Mouse (Mus musculus) intestine, postnatal 0 days (tissue): ENCODE measurements around the gene Nphp4. TPM values are rescaled to one million over a fixed set of nuclear protein-coding genes. Genes with fewer than 3 reads are reported as not detected.

Source experiments
- ATAC-seq: fragments of 200-750 bp; cut with Nextera tagmentation; 2 replicates; pipeline ENCODE4 v1.8.0; 2017; ENCODE audit warnings: mild to moderate bottlenecking, moderate TSS enrichment, moderate library complexity
- H3K27ac ChIP-seq: fragments of 300-500 bp; sonication (generic); 2 replicates; pipeline ENCODE4 v1.5.1; 2014; ENCODE audit warnings: mild to moderate bottlenecking, low read depth, low read length, moderate library complexity
- H3K27me3 ChIP-seq: fragments of 300-500 bp; sonication (generic); replicated peaks from 2 replicates; pipeline ENCODE4 v1.6.1; 2014; ENCODE audit warnings: low read length, mixed read lengths; ENCODE audit not compliant: control insufficient read depth, insufficient read depth
- H3K36me3 ChIP-seq: fragments of 300-500 bp; sonication (generic); 2 replicates; pipeline ENCODE4 v1.6.1; 2014; ENCODE audit warnings: mild to moderate bottlenecking, moderate library complexity; ENCODE audit not compliant: control insufficient read depth, insufficient read depth
- H3K4me1 ChIP-seq: fragments of 300-500 bp; sonication (generic); replicated peaks from 2 replicates; pipeline ENCODE4 v1.6.1; 2014; ENCODE audit warnings: antibody characterized with exemption, low read length, mixed read lengths; ENCODE audit not compliant: control insufficient read depth, insufficient read depth
- H3K4me2 ChIP-seq: fragments of 300-500 bp; sonication (generic); replicated peaks from 2 replicates; pipeline ENCODE4 v1.6.1; 2014; ENCODE audit warnings: low read depth, mild to moderate bottlenecking, moderate library complexity
- H3K4me3 ChIP-seq: fragments of 300-500 bp; sonication (generic); 2 replicates; pipeline ENCODE4 v1.5.1; 2014; ENCODE audit warnings: low read depth, low read length
- H3K9ac ChIP-seq: fragments of 300-500 bp; sonication (generic); 2 replicates; pipeline ENCODE4 v1.6.1; 2014; ENCODE audit warnings: mild to moderate bottlenecking, low read depth, low read length
- H3K9me3 ChIP-seq: fragments of 300-500 bp; sonication (generic); 2 replicates; pipeline ENCODE4 v1.6.1; 2016; ENCODE audit warnings: mixed run types; ENCODE audit not compliant: control insufficient read depth
- CTCF ChIP-seq: sonication (generic); IDR thresholded peaks from 2 replicates; pipeline ENCODE4 v1.5.1; 2016; ENCODE audit warnings: low read depth, mild to moderate bottlenecking, control low read depth, antibody characterized with exemption, moderate library complexity
- WGBS: fragments of 180-500 bp; shearing (Covaris S2); extraction: QIAGEN DNeasy Blood & Tissue Kit; methylation state at CpG from one replicate; pipeline ENCODE4 v1.1.7; 2014; 5-methylcytosine and 5-hydroxymethylcytosine counted together
- polyA plus RNA-seq: library from polyadenylated mRNA; unstranded; fragments of >200 nt; fragmentation: Nextera tagmentation; extraction: Ambion mirVana; gene quantifications from 2 replicates; pipeline ENCODE4 v1.2.1, GENCODE M21; 2015

Gene Nphp4
- polyA plus RNA-seq, 1 experiment from 2014 or later, result 0.47 TPM

DNA sequence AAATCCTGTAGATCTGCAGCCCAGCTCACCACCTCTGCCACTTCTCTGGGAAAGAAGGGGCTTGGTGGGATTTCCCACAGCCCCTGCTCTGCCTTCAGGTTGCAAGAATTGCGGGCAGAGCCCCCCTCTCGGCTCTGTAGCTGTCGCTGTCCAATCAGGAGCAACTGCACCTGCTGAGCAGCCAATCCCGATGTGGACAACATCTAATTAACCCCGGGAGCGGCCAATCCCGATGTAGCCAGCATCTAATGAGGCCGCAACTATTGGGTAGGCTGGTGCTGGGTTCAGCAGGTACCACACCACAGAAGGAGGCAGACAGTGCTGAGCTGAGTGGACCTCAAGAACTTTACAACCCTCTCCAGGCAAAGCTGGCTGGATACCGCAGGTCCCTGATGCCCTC, 35.0 kb upstream of the Nphp4 start:
- Histone ChIP-seq H3K27ac (no peak overlapping the region), H3K9ac (no peak overlapping the region), H3K4me3 (no peak overlapping the region), H3K27me3 (no peaks in the 10 kb centered on the region), H3K9me3 (no peaks in the 10 kb centered on the region), H3K36me3 (no peaks in the 10 kb centered on the region), H3K4me2 (no peak overlapping the region), H3K4me1 (no peaks in the 10 kb centered on the region)
- no peak for TF ChIP-seq CTCF
- WGBS, result 41% methylated on average over 9 of the region's 9 CpGs
- no peak for ATAC-seq

DNA sequence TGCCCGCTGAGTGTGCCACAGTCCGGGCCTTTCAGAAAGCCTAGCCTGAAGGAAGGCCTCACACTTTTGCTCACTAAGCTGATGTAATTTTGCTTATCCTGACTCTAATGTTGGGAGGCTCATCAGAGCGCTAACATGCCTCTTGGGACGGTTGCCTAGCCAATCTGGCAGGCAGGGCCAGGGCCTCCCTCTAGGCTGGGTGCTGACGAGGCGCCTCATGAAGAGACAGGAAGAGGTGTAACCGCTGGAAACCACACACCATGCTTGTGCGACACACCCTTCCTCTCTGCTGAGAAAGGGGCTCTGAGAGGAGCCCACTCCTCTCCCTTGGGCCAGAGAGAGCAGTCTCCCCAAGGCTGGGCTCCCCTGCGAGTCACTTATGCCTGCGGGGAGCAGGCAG, 30.3 kb upstream of the Nphp4 start:
- Histone ChIP-seq H3K27ac (no peak overlapping the region), H3K4me3 (no peak overlapping the region), H3K4me1 (no peaks in the 10 kb centered on the region), H3K4me2 (no peak overlapping the region), H3K9me3 (no peaks in the 10 kb centered on the region), H3K36me3 (no peaks in the 10 kb centered on the region), H3K27me3 (no peaks in the 10 kb centered on the region), H3K9ac (no peak overlapping the region)
- WGBS, result 63% methylated on average over 10 of the region's 10 CpGs
- no peak for ATAC-seq
- TF ChIP-seq CTCF, result no peak

DNA sequence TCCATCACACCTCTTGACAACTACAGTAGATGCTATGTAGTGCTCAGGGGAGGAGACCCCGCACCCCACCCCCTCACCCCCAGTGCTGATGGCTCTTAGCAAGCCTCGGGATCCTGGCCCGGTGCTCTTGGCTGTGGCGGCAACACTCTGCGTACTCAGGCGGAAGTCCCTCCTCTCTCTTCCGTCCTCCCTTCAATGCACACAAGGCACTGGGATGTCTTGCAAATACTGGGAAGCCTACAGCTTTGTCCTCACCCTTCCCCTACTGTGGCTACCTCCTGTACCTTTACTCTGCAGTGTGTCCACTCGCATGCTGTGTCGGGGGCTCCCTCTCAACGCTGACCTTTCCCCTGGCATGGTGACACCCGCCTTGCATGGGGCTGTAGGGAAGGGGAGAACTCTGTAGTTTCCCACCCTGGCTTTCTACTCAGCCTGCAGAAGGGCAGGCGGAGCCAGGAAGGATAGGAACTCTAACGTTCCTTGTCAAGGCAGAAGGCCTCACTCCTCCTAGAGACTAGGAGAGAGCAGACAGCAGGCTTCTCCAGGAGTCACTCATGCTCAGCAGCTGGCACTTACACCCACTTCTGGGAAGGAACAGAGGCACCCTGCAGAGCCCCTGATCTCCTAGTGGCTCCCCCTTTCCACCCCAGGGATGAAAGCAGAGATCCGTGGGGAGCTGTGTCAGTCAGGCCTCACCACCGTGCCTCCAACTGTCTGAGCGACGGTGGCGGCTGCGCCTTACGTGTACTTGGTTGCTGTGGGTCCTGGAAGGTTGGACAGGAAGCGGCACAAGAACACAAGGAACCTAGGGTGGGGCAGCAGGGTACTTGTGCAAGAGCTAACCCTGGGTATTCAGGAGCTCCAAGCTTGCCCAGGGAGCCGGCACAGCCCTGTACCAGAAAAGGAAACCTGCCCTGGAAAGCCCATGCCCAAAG, 28.5 kb upstream of the Nphp4 start:
- H3K9me3 ChIP-seq, result no peaks in the 10 kb centered on the region
- H3K4me1 ChIP-seq, result no peaks in the 10 kb centered on the region
- no peak overlapping the region for H3K4me2 ChIP-seq
- TF ChIP-seq CTCF, result no peak
- no peak for ATAC-seq
- H3K27me3 ChIP-seq, result no peaks in the 10 kb centered on the region
- H3K9ac ChIP-seq, result no peak overlapping the region
- no peaks in the 10 kb centered on the region for H3K36me3 ChIP-seq
- 78% methylated on average over 22 of the region's 22 CpGs for WGBS
- H3K4me3 ChIP-seq, result no peak overlapping the region
- no peak overlapping the region for H3K27ac ChIP-seq

DNA sequence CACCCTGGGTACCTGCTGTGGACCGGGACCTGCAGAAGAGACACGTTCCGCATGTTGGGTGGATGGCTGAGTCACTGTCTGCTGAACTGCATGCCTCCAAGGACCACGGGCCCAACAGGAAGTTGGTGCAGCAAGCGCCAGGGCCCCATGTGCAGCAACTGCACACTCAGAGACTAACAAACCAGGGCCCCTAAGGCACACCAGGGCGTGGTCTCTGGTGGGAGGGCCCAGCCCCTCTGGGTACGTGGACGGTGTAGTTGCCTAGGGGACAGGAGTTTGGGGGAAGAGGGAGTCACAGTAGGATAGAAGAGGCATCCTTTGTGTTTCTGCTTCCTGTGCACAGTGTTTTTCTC, 27.9 kb upstream of the Nphp4 start:
- Histone ChIP-seq H3K27me3 (no peaks in the 10 kb centered on the region), H3K9ac (no peak overlapping the region), H3K9me3 (no peaks in the 10 kb centered on the region), H3K36me3 (no peaks in the 10 kb centered on the region), H3K27ac (no peak overlapping the region), H3K4me1 (no peaks in the 10 kb centered on the region), H3K4me3 (no peak overlapping the region), H3K4me2 (no peak overlapping the region)
- 53% methylated on average over 8 of the region's 8 CpGs for WGBS
- TF ChIP-seq CTCF, result no peak
- no peak for ATAC-seq

DNA sequence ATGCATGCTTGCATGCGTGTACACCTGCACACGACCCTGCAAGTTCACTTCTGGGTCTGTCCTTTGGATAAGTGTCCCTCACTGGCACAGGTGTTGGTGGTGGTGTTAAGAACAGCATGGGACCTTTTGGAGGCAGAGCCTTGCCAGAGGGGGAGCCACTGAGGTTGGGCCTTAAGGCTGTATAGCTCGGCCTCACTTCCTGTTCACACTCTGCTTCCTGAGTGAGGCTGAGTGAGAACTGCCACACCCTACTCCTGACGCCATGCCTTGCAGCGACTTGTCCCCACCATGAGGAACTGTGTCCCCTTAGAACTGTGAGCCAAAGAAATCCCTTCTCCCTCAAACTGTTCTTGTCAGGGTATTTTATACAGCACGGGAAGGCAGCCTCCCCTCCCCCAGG, 25.1 kb upstream of the Nphp4 start:
- H3K36me3 ChIP-seq, result no peaks in the 10 kb centered on the region
- H3K9me3 ChIP-seq, result no peaks in the 10 kb centered on the region
- no peaks in the 10 kb centered on the region for H3K4me1 ChIP-seq
- ATAC-seq, result no peak
- WGBS, result 80% methylated on average over 6 of the region's 6 CpGs
- H3K4me2 ChIP-seq, result no peak overlapping the region
- H3K4me3 ChIP-seq, result no peak overlapping the region
- H3K9ac ChIP-seq, result no peak overlapping the region
- H3K27me3 ChIP-seq, result no peaks in the 10 kb centered on the region
- TF ChIP-seq CTCF, result no peak
- no peak overlapping the region for H3K27ac ChIP-seq

DNA sequence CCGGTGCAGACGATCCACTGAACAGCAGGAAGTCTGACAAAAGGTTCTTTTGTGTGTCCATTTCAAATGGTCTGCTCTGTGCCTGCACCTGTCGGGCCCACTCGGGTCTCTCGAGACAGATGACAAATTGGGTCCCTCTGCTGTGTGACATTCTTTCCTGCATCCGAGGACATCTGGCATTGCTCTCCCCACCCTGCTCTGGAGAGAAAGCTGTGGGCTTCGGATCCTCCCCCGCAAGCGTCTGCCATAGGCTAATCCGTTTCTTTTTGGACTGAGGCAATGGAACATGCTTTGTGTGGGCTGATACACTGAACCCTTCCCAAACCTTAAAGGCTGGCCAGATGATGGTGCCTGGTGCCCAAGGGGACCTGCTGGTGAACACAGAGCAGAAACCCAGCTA, 23.4 kb upstream of the Nphp4 start:
- no peak for TF ChIP-seq CTCF
- Histone ChIP-seq H3K27me3 (no peaks in the 10 kb centered on the region), H3K4me1 (no peaks in the 10 kb centered on the region), H3K4me2 (no peak overlapping the region), H3K4me3 (no peak overlapping the region), H3K36me3 (no peaks in the 10 kb centered on the region), H3K27ac (no peak overlapping the region), H3K9me3 (no peaks in the 10 kb centered on the region), H3K9ac (no peak overlapping the region)
- 64% methylated on average over 10 of the region's 10 CpGs for WGBS
- ATAC-seq, result no peak
